Mouse (Mus musculus): ENCODE results near the gene Mutyh. TPM values are rescaled to one million over a fixed set of nuclear protein-coding genes. Genes with fewer than 3 reads are reported as not detected.
"Not testable (repeated sequence)": the region's sequence is repeated elsewhere in the genome, so short reads cannot be mapped to it uniquely, and the experiment has no call there.

Mutyh gene
- total RNA-seq, 2 experiments from 2014 or later, result 5.5 to 10.8 TPM

DNA sequence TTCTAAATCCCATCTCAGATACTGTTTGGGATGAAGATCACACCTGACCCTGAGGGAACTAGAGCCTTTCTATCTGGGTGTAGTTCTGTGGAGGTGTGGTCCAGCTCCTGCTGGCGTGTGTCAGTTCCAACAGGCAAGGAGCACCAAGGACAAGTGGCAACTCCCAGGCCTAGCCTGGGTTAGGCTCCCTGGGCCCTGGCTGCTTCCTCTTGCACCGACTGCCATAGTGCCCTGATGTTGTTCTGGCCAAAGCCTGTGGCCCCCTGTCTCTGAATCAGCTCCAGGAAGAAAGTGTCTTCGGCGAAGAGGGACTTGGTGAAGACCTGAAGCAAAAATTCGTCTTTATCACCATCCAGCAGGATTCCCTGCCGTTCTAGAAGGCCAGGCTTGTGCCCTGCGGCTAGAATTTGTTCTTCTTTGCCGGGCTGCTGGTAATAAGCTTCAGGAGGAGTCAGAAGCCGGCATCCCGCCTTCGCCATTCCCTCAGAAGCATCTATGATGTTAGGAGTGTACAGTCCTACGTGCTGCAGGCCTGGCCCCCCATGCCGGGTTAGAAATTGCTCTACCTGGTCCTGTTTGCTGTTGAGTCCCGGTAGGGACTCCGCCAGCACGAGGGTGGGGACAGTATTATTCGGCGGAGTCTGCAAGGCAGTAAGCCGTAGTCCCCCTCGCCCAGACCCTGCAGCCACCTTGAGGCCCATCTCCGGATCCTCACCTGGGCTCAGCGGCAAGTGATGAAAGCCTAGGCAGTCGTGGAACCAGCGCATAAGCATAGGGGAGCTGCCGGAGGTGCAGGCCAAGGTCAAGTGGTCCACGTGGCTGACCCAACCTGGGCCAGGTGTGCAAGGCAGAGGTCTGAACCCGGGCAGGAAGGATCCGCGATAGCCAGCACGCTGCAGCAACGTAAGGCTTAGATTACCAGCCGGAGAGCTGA lies 12.7 kb downstream of the Mutyh start:
- no peak for ATAC-seq (ENCODE audit: poor library complexity, severe bottlenecking)

GRCm38 (mm10) chr4:116820902-116821693 lies 13.6 kb downstream of the Mutyh start:
- ATAC-seq (ENCODE audit: poor library complexity, severe bottlenecking), result peak; percentile 77

DNA sequence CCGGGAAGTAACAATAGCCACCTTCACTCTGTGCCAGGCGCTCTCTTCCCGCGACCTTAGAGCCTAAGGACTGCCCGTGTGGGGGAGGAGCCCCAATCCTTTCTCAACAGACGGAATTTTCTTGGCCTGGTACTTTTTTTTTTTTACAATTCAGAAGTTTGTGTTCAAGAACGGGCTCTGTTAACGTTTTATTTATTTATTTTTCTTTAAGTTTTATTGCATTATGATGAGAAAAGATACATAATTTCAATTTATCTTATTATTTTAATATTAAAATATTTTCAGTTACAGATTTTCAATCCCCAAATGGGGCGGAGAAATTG lies 14.1 kb downstream of the Mutyh start, which contains the start of gene Hpdl:
Gene Hpdl (minus strand): TSS at position 14 of the 323 bp plus-strand sequence.
- ATAC-seq (ENCODE audit: poor library complexity, severe bottlenecking), result no peak

DNA sequence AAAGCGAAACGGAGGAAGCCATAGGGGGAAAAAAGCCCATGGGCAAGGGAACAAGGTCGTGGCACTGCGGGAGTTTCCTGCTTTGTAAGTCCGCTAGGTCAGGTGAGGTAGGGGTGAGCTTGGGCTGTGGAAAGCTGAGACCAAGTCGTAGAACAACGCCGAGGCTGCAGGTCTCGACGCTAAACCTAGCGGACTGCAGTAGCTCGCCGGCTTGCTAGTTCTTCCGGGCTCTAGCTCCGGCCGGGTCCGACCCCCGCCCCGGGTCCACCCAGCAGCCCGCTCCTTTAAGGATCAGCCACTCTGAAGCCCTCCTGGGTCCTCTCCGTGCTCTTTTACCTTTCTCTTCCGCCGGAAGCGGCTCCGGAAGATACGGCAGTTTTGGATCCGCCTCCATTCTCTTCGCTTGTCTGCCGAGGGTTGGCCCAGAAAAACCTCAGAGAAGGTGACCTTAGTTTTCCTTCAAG lies 17.1 kb downstream of the Mutyh start:
- ATAC-seq (ENCODE audit: poor library complexity, severe bottlenecking), result peak; percentile 47

- ATAC-seq (ENCODE audit: poor library complexity, severe bottlenecking), result peak; percentile 78
Measured at GRCm38 (mm10) chr4:116827819-116828218, 20.3 kb downstream of the Mutyh start.

- no peak for ATAC-seq (ENCODE audit: poor library complexity, severe bottlenecking)
Measured at GRCm38 (mm10) chr4:116829364-116830069, 22.0 kb downstream of the Mutyh start.

GRCm38 (mm10) chr4:116830070-116830368 lies 22.5 kb downstream of the Mutyh start:
- ATAC-seq (ENCODE audit: poor library complexity, severe bottlenecking), result no peak

GRCm38 (mm10) chr4:116838999-116839398 lies 31.5 kb downstream of the Mutyh start:
- ATAC-seq (ENCODE audit: poor library complexity, severe bottlenecking), result no peak

DNA sequence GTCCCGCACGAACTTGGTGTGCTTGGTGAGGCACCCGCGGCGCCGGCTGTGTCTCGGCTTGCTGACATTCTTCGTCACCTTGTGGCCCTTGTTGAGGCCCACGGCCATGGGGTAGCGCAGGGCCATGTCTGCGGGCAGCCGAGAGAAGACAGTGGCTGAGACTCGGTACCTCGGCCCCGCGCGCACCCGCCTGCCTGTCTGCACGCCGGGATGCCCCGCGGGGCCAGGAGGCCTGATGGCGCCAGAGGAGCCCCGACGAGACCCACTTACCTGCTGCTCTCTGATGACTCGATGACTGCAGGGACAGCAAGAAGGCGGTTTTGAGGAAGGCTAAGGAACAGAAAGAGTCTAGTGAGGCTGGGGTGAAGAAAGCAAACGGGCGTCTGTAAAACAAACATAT lies 32.6 kb downstream of the Mutyh start:
- ATAC-seq (ENCODE audit: poor library complexity, severe bottlenecking), result not testable (repeated sequence)

DNA sequence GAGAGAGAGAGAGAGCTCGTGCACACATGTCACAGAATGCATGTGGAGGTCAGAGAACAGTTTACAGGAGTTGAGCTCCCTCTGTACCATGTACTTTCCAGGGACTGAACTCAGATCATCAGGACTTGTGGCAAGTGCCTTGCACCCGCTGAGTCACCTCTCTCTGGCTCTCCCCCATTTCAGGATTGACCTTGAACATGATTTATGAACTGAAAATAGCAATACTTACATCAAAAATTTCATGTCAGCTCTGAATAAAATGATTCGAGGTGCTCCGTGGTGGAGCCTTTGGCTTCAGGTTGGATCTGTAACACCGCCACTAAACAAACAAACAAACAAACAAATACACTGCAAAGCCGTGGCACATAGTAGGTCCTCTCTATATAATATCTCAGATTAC lies 33.3 kb downstream of the Mutyh start:
- no peak for ATAC-seq (ENCODE audit: poor library complexity, severe bottlenecking)

DNA sequence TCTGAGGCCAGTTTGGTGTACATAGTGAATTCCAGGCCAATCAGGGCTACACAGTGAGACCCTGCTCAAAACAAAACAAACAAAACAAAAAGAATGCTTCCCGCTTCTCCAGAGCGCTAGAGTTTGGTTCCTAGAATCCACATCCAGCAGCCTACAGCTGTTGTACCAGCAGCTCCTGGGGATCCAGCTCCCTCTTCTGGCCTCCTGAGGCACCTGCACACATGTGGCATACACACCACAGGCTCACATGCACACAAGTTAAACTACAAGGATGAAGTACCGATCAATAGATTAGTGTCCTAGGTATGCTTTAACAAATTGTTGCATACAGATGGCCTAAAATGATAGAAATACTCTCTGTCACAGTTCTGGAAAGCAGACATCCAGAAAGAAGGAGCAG lies 36.8 kb downstream of the Mutyh start:
- ATAC-seq (ENCODE audit: poor library complexity, severe bottlenecking), result no peak

GRCm38 (mm10) chr4:116849901-116850300 lies 42.4 kb downstream of the Mutyh start:
- ATAC-seq (ENCODE audit: poor library complexity, severe bottlenecking), result no peak

GRCm38 (mm10) chr4:116854286-116854685 lies 46.8 kb downstream of the Mutyh start:
- no peak for ATAC-seq (ENCODE audit: poor library complexity, severe bottlenecking)

- ATAC-seq (ENCODE audit: poor library complexity, severe bottlenecking), result no peak
Measured at GRCm38 (mm10) chr4:116857203-116857602, 49.7 kb downstream of the Mutyh start.

DNA sequence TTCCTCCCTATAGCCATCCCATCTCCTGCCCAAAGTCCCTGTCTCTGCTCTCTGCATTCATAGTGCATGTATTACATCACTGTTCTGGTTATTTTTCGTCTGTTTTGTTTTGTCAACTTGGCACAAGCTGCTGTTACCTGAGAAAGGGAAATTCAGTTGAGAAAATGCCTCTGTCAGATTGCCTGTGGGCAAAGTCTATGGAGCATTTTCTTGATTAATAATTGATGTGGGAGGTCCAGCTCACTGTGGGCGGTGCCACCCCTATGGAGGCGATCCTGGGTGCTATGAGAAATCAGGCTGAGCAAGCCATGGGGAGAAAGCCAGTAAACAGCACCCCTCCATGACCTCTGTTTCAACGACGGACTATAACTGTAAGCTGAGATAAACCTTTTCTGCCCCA lies 52.2 kb downstream of the Mutyh start:
- ATAC-seq (ENCODE audit: poor library complexity, severe bottlenecking), result no peak

DNA sequence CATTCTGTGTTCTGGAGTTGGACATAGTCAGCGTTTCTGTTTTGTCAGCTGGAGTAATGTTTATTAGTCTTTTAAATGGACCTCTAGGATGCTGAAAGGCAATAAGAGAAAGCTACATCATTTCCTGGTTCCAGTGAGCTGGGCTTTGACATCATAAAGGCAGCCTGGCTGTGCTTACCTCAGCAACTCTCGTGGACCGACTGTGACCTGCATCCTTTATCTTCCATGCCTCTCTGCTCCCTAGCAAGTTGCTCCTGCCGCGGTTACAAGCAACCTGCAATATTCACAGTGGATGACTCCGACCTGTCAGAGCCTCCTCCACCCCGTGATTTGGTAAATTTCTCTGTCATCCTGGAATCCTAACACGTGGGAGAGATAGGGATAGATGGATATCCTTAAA lies 54.5 kb downstream of the Mutyh start:
- no peak for ATAC-seq (ENCODE audit: poor library complexity, severe bottlenecking)

Other genes starting within 250 kb of the Mutyh start
- gene Ccdc17, start 211.1 kb upstream of the Mutyh start, total RNA-seq (2015), result 2.7 and 3.3 TPM in 2 replicates
- gene Ccdc17, start 211.1 kb upstream of the Mutyh start, total RNA-seq (2017), result 2.6 and 4.3 TPM in 2 replicates
- 95.7 and 101 TPM in 2 replicates for gene Nasp, start 179.8 kb upstream of the Mutyh start, total RNA-seq (2015)
- 225 and 236 TPM in 2 replicates for gene Nasp, start 179.8 kb upstream of the Mutyh start, total RNA-seq (2017)
- 465 and 471 TPM in 2 replicates for gene Akr1a1, start 156.0 kb upstream of the Mutyh start, total RNA-seq (2015)
- 733 and 897 TPM in 2 replicates for gene Akr1a1, start 156.0 kb upstream of the Mutyh start, total RNA-seq (2017)
- 556 and 644 TPM in 2 replicates for gene Prdx1, start 122.2 kb upstream of the Mutyh start, total RNA-seq (2015)
- 344 and 395 TPM in 2 replicates for gene Prdx1, start 122.2 kb upstream of the Mutyh start, total RNA-seq (2017)
- 8.1 and 10.9 TPM in 2 replicates for gene Mmachc, start 99.3 kb upstream of the Mutyh start, total RNA-seq (2015)
- 5.2 and 6.4 TPM in 2 replicates for gene Mmachc, start 99.3 kb upstream of the Mutyh start, total RNA-seq (2017)
- gene Ccdc163, start 99.2 kb upstream of the Mutyh start, total RNA-seq (2015), result 34.7 and 36.2 TPM in 2 replicates
- gene Ccdc163, start 99.2 kb upstream of the Mutyh start, total RNA-seq (2017), result 19.2 and 23.4 TPM in 2 replicates
- gene Tesk2, start 86.8 kb upstream of the Mutyh start, total RNA-seq (2015), result 29.1 and 38.5 TPM in 2 replicates
- gene Tesk2, start 86.8 kb upstream of the Mutyh start, total RNA-seq (2017), result 22.8 and 24.3 TPM in 2 replicates
- gene Toe1, start 83 bp upstream of the Mutyh start, total RNA-seq (2015), result 17.7 and 18.2 TPM in 2 replicates
- gene Toe1, start 83 bp upstream of the Mutyh start, total RNA-seq (2017), result 31.9 and 41.1 TPM in 2 replicates
- not detected in 2 replicates for gene Hpdl, start 14.0 kb downstream of the Mutyh start, total RNA-seq (2015)
- not detected in 2 replicates for gene Hpdl, start 14.0 kb downstream of the Mutyh start, total RNA-seq (2017)
- 0.02 and 0.16 TPM in 2 replicates for gene Zswim5, start 69.7 kb downstream of the Mutyh start, total RNA-seq (2015)
- not detected in 2 replicates for gene Zswim5, start 69.7 kb downstream of the Mutyh start, total RNA-seq (2017)
- gene Urod, start 186.7 kb downstream of the Mutyh start, total RNA-seq (2015), result 48.9 and 55.7 TPM in 2 replicates
- 32.0 and 46.4 TPM in 2 replicates for gene Urod, start 186.7 kb downstream of the Mutyh start, total RNA-seq (2017)
- gene Hectd3, start 187.6 kb downstream of the Mutyh start, total RNA-seq (2015), result 9.5 and 10.1 TPM in 2 replicates
- 18.9 and 20.0 TPM in 2 replicates for gene Hectd3, start 187.6 kb downstream of the Mutyh start, total RNA-seq (2017)
- gene Eif2b3, start 211.7 kb downstream of the Mutyh start, total RNA-seq (2015), result 10.9 and 18.2 TPM in 2 replicates
- 11.3 and 20.2 TPM in 2 replicates for gene Eif2b3, start 211.7 kb downstream of the Mutyh start, total RNA-seq (2017)

Data from megakaryocyte, adult 5-6 weeks (primary cell).